Mouse (Mus musculus) lung, embryonic 15.5 days (tissue): ENCODE results near the gene Ano9. TPM values are rescaled to one million over a fixed set of nuclear protein-coding genes. Genes with fewer than 3 reads are reported as not detected.

Experiments used
- ATAC-seq: fragments of 200-750 bp; cut with Nextera tagmentation; 2 replicates; pipeline ENCODE4 v1.8.0; 2017; ENCODE audit warnings: moderate number of reproducible peaks, borderline replicate concordance; ENCODE audit not compliant: low FRiP score, low TSS enrichment; ENCODE audit errors: extremely low read depth
- H3K27ac ChIP-seq: fragments of 300-500 bp; sonication (generic); 2 replicates; pipeline ENCODE4 v1.5.1; 2015; ENCODE audit warnings: moderate library complexity, mild to moderate bottlenecking, inconsistent platforms
- H3K27me3 ChIP-seq: fragments of 300-500 bp; sonication (generic); 2 replicates; pipeline ENCODE4 v1.6.1; 2015; ENCODE audit warnings: inconsistent platforms
- H3K36me3 ChIP-seq: fragments of 300-500 bp; sonication (generic); 2 replicates; pipeline ENCODE4 v1.6.1; 2015; ENCODE audit warnings: inconsistent platforms
- H3K4me1 ChIP-seq: fragments of 300-500 bp; sonication (generic); 2 replicates; pipeline ENCODE4 v1.6.1; 2015; ENCODE audit warnings: inconsistent platforms
- H3K4me2 ChIP-seq: fragments of 300-500 bp; sonication (generic); 2 replicates; pipeline ENCODE4 v1.6.1; 2015; ENCODE audit warnings: inconsistent platforms, mild to moderate bottlenecking, moderate library complexity
- H3K4me3 ChIP-seq: fragments of 300-500 bp; sonication (generic); 2 replicates; pipeline ENCODE4 v1.5.1; 2015; ENCODE audit warnings: mild to moderate bottlenecking, inconsistent platforms
- H3K9ac ChIP-seq: fragments of 300-500 bp; sonication (generic); 2 replicates; pipeline ENCODE4 v1.6.1; 2015; ENCODE audit warnings: inconsistent platforms
- H3K9me3 ChIP-seq: fragments of 300-500 bp; sonication (generic); 2 replicates; pipeline ENCODE4 v1.6.1; 2016; ENCODE audit warnings: inconsistent platforms
- WGBS: fragments of 180-500 bp; shearing (Covaris S2); methylation state at CpG from one replicate; pipeline ENCODE4 v1.1.7; 2015; 5-methylcytosine and 5-hydroxymethylcytosine counted together
- polyA plus RNA-seq: library from polyadenylated mRNA; unstranded; fragments of >200 nt; fragmentation: Nextera tagmentation; extraction: Ambion mirVana; gene quantifications from 2 replicates; pipeline ENCODE4 v1.2.1, GENCODE M21; 2015

Ano9 gene
- polyA plus RNA-seq = 6.4 and 6.5 TPM in 2 replicates

DNA sequence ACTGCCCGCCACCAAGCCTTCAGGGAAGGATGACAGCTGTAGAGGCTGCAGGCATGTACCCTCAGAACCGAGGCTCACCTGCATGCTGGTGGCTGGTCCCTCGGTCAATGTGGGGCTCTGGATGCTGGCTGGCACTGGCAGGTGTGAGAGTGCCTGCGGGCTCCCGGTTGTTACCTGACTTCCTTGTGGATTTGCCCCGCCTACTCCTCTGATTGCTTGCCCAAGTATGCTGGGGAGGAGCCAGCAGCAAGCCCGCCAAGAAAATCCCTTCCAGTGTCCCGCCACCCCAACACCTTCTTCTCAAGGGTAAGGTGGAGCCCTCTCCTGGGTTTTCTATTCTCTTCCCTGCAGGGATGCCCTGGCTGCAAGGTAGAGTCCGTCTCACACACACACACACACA lies at the start of gene Ano9:
Gene Ano9 (minus strand): TSS at position 171 of the 400 bp plus-strand sequence.
- H3K36me3 ChIP-seq = no peaks in the 10 kb centered on the region
- no peak; the same call in 1 of the 2 replicates for ATAC-seq
- H3K4me3 ChIP-seq = peak within 1 kb of the TSS; percentile 13
- H3K27ac ChIP-seq = no peak within 1 kb of the TSS
- H3K9ac ChIP-seq = 0 out of 2 replicates have a peak within 1 kb of the TSS, but pooled peaks have one; percentile 15
- H3K4me2 ChIP-seq = peak within 1 kb of the TSS; percentile 46
- WGBS = 10% methylated on average over 9 of the region's 9 CpGs
- H3K4me1 ChIP-seq = peaks cover 5% of the 10 kb centered on the region
- no peaks in the 10 kb centered on the region for H3K9me3 ChIP-seq
- no peaks in the 10 kb centered on the region for H3K27me3 ChIP-seq

DNA sequence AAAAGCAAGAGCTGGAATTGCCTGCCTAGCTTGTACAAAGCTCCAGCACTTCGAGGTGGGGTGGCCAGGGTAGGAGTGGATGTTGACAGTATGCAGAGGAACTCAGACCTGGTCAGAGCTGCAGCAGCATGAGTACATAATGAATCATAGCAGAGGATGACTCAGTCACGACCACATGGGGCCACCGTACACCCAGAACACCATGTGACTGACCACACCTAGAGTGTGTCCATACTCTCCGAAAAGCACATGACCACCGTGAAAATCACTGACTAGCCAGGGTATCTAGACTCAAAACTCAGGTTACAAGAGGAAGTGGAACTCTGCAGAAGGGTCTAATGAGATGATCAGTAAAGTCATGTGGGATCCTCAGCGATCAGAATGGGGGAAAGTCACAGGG lies 47.2 kb upstream of the Ano9 start:
- WGBS = 74% methylated on average over 6 of the region's 6 CpGs
- Histone ChIP-seq H3K27ac (no peak overlapping the region), H3K36me3 (peaks cover 54% of the 10 kb centered on the region), H3K27me3 (no peaks in the 10 kb centered on the region), H3K4me2 (no peak overlapping the region), H3K4me3 (no peak overlapping the region), H3K4me1 (peaks cover 25% of the 10 kb centered on the region), H3K9ac (no peak overlapping the region), H3K9me3 (no peaks in the 10 kb centered on the region)
- ATAC-seq = no peak

DNA sequence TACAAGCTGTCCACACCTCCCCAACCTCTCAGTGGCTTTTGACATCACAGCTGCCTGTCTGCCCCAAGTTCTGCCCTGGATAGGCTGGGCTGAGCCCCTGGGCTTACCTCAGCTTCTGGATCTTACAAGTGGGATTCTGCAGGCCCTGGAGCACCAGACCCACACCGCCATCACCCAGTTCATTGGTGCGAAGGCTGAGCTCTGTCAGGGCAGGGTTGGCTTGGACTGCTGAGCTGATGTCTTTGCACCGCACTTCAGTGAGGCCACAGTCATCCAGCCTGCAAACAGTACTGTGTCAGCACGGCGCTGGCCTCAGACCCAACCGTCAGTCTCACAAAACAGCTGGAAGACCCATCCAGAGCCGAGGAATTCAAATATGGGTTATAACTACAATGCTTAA lies 46.8 kb upstream of the Ano9 start:
- H3K27ac ChIP-seq = no peak overlapping the region
- H3K4me1 ChIP-seq = peaks cover 20% of the 10 kb centered on the region
- no peaks in the 10 kb centered on the region for H3K27me3 ChIP-seq
- no peak overlapping the region for H3K4me3 ChIP-seq
- no peak overlapping the region for H3K9ac ChIP-seq
- H3K4me2 ChIP-seq = no peak overlapping the region
- ATAC-seq = no peak
- peaks cover 58% of the 10 kb centered on the region for H3K36me3 ChIP-seq
- no peaks in the 10 kb centered on the region for H3K9me3 ChIP-seq
- 92% methylated on average over 7 of the region's 7 CpGs for WGBS

DNA sequence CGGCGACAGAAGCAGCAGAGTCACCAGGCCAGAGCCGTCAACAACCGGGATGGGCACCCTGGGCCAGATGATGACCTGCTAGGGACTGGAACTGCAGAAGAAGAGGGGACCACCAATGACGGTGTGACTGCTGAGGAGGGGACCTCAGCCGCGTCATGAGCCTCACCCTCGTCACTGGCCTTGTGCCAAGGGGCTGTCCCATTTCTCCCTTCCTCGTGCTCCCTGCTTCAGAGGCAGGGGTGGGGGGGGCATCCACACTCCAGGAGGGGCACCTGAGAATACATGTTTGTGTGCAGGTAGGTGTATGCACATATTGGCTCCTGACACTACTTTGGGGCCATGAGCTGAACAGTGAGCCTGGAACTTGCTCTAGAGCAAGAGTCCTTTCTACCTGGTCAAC lies 37.8 kb upstream of the Ano9 start:
- H3K27ac ChIP-seq = no peak overlapping the region

DNA sequence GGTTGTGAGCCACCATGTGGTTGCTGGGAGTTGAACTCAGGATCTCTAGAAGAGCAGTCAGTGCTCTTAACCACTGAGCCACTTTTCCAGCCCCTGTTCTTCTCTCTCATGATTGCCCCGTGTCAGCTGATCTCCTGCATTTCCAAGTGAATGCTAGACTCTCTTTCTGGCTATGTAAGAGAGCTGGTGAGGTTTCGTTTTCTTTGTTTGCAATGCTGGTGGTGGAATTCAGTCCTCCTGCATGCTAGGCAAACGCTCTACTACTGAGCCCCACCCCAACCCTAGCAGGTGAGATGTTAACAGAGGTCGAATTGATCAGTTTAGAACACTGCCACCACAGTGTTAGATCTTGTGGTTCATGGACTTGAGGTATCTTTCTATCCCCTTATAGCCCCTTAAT lies 31.0 kb upstream of the Ano9 start:
- H3K9me3 ChIP-seq = no peaks in the 10 kb centered on the region
- H3K9ac ChIP-seq = no peak overlapping the region
- peaks cover 25% of the 10 kb centered on the region for H3K36me3 ChIP-seq
- WGBS = 59% methylated on average over 4 of the region's 4 CpGs
- ATAC-seq = no peak
- H3K4me2 ChIP-seq = no peak overlapping the region
- H3K4me1 ChIP-seq = no peaks in the 10 kb centered on the region
- H3K4me3 ChIP-seq = no peak overlapping the region
- H3K27ac ChIP-seq = no peak overlapping the region
- H3K27me3 ChIP-seq = no peaks in the 10 kb centered on the region

More for the DNA sequence above, 37.8 kb upstream of the Ano9 start:
- H3K9ac ChIP-seq = no peak overlapping the region
- peaks cover 47% of the 10 kb centered on the region for H3K36me3 ChIP-seq
- H3K4me1 ChIP-seq = no peaks in the 10 kb centered on the region
- no peak for ATAC-seq
- no peaks in the 10 kb centered on the region for H3K9me3 ChIP-seq
- H3K4me2 ChIP-seq = no peak overlapping the region
- H3K4me3 ChIP-seq = no peak overlapping the region
- H3K27me3 ChIP-seq = no peaks in the 10 kb centered on the region
- 69% methylated on average over 9 of the region's 9 CpGs for WGBS

DNA sequence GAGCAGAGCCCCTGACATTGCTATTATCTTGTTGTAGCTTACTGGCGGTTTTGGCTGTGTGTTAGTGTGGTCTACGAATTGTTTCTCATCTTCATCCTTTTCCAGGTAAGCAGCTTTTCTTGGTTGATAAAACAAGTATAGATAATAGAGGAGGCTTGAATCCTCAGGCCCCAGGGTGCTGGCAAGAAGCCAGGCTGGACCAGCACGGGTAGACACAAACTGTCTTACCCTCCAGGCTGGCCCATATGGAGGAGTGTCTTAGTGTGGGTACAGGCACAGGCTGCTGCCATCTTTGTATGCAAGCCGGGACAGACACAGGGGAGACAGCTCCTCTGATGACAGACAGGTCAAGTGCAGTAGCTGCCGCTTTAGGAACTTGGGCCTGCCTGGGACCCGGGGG lies 29.4 kb upstream of the Ano9 start:
- Histone ChIP-seq H3K27me3 (no peaks in the 10 kb centered on the region), H3K4me3 (no peak overlapping the region), H3K9me3 (no peaks in the 10 kb centered on the region), H3K9ac (no peak overlapping the region), H3K27ac (no peak overlapping the region), H3K4me1 (no peaks in the 10 kb centered on the region), H3K4me2 (no peak overlapping the region), H3K36me3 (peaks cover 19% of the 10 kb centered on the region)
- no peak for ATAC-seq
- 75% methylated on average over 6 of the region's 6 CpGs for WGBS

DNA sequence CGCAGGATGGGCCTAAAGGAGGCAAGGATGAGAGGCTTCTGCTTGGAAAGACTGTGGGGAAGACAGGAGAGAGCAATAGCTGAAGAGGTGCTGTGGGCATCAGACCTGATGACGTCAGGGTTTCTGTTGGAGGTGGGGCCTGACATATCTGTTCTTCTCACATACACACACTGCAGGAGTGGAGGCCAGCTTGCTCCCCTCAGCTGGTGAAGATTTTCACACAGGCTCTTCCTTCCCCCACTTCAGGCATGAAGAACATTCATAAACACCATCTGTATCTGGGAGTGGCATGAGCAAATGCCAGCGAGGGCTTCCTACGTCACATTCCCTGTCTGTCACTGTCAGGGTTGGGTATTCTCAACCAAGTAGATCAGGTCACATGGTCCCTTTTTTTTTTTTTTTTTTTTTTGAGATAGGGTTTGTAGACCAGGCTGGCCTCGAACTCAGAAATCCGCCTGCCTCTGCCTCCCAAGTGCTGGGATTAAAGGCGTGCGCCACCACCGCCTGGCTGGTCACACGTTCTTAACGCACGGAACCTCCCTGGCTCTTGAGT lies 28.5 kb upstream of the Ano9 start:
- Histone ChIP-seq H3K9ac (no peak overlapping the region), H3K4me2 (no peak overlapping the region), H3K27me3 (no peaks in the 10 kb centered on the region), H3K27ac (no peak overlapping the region), H3K36me3 (peaks cover 19% of the 10 kb centered on the region), H3K4me1 (no peaks in the 10 kb centered on the region), H3K4me3 (no peak overlapping the region), H3K9me3 (no peaks in the 10 kb centered on the region)
- 94% methylated on average over 12 of the region's 12 CpGs for WGBS
- ATAC-seq = no peak

DNA sequence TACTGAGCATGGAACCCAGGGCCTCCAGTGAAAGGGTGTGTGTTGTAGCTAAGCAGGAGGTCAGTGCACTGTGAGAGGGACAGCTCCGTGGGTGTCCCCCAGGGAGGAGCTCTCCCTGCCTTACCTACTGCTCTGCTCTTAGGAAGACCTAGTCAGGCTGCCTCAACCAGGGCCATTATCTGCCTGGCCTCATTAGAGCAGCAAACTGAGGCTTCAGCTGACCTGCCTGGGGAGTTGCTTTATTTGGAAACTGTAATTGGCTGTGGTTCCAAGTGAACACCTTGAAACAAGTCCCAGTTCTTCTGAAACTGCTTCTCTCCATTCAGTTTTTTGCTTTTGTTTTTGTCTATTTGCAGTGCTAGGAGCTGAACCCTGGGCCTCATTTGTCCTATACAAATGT lies 27.8 kb upstream of the Ano9 start:
- peaks cover 17% of the 10 kb centered on the region for H3K36me3 ChIP-seq
- WGBS = 55% methylated on average over 1 of the region's 1 CpGs
- ATAC-seq = no peak

DNA sequence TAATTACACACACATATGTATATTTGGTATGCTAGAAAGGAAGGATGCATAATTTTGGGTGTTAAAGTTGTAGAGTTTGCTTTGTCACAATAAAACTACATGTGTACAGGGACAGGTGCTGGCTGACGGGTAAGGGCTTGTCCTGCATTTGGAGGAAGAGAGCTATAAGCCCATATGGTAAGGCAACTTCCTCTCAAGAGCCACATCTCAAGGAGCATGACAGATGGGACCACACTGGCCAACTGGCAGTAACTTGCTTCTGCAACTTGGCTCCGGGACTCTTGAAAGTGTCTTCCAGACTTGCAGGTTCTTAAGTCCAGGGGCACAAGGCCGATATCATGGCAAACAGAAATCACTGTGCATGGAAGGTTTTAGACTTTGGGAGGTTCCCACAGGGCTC lies 27.0 kb upstream of the Ano9 start:
- Histone ChIP-seq H3K36me3 (peaks cover 17% of the 10 kb centered on the region), H3K9ac (no peak overlapping the region), H3K27me3 (no peaks in the 10 kb centered on the region), H3K4me3 (no peak overlapping the region), H3K4me1 (no peaks in the 10 kb centered on the region), H3K27ac (no peak overlapping the region), H3K4me2 (no peak overlapping the region), H3K9me3 (no peaks in the 10 kb centered on the region)
- 83% methylated on average over 3 of the region's 3 CpGs for WGBS
- ATAC-seq = no peak

More for the DNA sequence above, 27.8 kb upstream of the Ano9 start:
- Histone ChIP-seq H3K9ac (no peak overlapping the region), H3K4me3 (no peak overlapping the region), H3K27ac (no peak overlapping the region), H3K9me3 (no peaks in the 10 kb centered on the region), H3K4me2 (no peak overlapping the region), H3K4me1 (no peaks in the 10 kb centered on the region), H3K27me3 (no peaks in the 10 kb centered on the region)

DNA sequence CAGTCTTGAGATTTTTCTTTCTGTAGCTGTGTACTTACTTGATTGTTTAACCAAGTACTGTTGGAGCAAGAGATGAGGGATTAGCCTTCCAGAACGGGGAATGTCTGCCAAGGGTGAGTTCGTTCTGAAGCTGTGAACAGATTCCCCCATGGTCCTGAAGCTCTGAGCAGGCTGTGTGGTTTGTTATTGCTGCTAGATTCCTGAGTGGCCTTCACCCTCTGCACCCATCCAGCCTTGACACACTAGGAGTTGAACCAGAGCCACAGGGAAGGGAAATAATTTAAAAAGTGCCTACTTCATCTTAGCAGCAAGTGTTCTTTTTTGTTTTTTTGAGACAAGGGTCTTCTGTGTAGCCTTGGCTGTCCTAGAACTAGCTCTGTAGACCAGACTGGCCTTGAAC lies 26.3 kb upstream of the Ano9 start:
- Histone ChIP-seq H3K4me1 (no peaks in the 10 kb centered on the region), H3K36me3 (peaks cover 17% of the 10 kb centered on the region), H3K27me3 (no peaks in the 10 kb centered on the region), H3K9me3 (no peaks in the 10 kb centered on the region), H3K4me2 (no peak overlapping the region), H3K4me3 (no peak overlapping the region), H3K27ac (no peak overlapping the region), H3K9ac (no peak overlapping the region)
- 75% methylated on average over 2 of the region's 2 CpGs for WGBS
- ATAC-seq = no peak

DNA sequence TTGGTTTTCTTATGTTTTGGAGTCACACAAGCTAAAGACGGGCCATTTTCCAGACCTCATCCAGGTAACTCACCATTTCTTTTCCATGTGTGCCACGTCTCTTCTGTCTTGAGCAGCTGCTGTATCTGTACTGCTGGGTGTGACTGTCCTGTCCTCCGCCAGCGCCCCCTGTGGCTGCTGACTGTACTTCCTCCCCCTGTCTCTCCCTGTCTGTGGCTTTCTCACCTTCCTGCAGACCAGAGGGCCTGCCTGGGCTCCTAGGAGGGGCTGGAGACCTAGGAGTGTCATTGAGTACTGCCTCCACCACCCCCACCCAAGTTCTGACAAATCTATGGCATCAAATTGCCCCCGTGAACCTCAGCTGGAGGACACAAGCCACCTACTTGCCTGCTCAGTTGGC lies 25.5 kb upstream of the Ano9 start:
- WGBS = 48% methylated on average over 5 of the region's 5 CpGs
- Histone ChIP-seq H3K36me3 (peaks cover 24% of the 10 kb centered on the region), H3K4me3 (no peak overlapping the region), H3K4me2 (no peak overlapping the region), H3K27ac (no peak overlapping the region), H3K9ac (no peak overlapping the region), H3K9me3 (no peaks in the 10 kb centered on the region), H3K27me3 (no peaks in the 10 kb centered on the region), H3K4me1 (no peaks in the 10 kb centered on the region)
- ATAC-seq = no peak

DNA sequence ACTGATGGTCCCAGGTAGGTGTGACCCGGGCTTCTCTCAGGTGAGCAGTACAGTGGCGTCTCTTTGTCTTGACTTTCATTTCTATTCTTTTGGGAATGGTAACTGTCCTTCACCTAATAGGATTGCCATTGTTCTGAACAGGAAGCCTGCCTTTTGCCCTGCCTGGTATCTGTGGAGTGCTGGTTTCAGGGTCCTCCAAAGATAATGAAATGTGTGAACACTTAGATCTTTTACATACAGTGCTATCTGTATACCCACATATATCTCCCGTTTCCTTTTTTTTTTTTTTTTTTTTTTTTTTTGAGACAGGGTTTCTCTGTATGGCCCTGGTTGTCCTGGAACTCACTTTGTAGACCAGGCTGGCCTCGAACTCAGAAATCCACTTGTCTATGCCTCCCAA lies 23.7 kb upstream of the Ano9 start:
- peaks cover 30% of the 10 kb centered on the region for H3K36me3 ChIP-seq

More for the DNA sequence above, 23.7 kb upstream of the Ano9 start:
- no peak overlapping the region for H3K9ac ChIP-seq
- no peak overlapping the region for H3K4me2 ChIP-seq
- 80% methylated on average over 4 of the region's 4 CpGs for WGBS
- H3K4me3 ChIP-seq = no peak overlapping the region
- no peaks in the 10 kb centered on the region for H3K27me3 ChIP-seq
- no peaks in the 10 kb centered on the region for H3K4me1 ChIP-seq
- ATAC-seq = no peak
- H3K9me3 ChIP-seq = no peaks in the 10 kb centered on the region
- no peak overlapping the region for H3K27ac ChIP-seq
